Mouse (Mus musculus): ENCODE measurements around the gene Sirt3. TPM values are rescaled to one million over a fixed set of nuclear protein-coding genes. Genes with fewer than 3 reads are reported as not detected.

Gene Sirt3
- 10 to 100 TPM; 10.8 to 12.7 TPM for total RNA-seq (2023)

GRCm38 (mm10) chr7:140881696-140882468 is at the start of gene Sirt3, which contains the start of gene Psmd13:
TSS of gene Sirt3 (minus strand) at chr7:140882309.
TSS of gene Psmd13 (plus strand) at chr7:140881968.

GRCm38 (mm10) chr7:140920418-140921029 is 38.4 kb upstream of the Sirt3 start, which contains the start of gene Nlrp6:
TSS of gene Nlrp6 (plus strand) at chr7:140920902.

GRCm38 (mm10) chr7:140900220-140900619 is 18.1 kb upstream of the Sirt3 start, which contains the start of gene Cox8b:
TSS of gene Cox8b (minus strand) at chr7:140900446.

GRCm38 (mm10) chr7:140857550-140858505 is 24.3 kb downstream of the Sirt3 start, which contains the start of gene Bet1l:
TSS of gene Bet1l (minus strand) at chr7:140857577.

GRCm38 (mm10) chr7:140856785-140857549 is 25.1 kb downstream of the Sirt3 start, which contains the start of gene Ric8a:
TSS of gene Ric8a (plus strand) at chr7:140856957.

GRCm38 (mm10) chr7:140855860-140856784 is 26.0 kb downstream of the Sirt3 start, which contains the start of gene Gm45785:
TSS of gene Gm45785 (minus strand) at chr7:140856331.

GRCm38 (mm10) chr7:140847755-140848580 is 34.1 kb downstream of the Sirt3 start, which contains the start of gene Odf3:
TSS of gene Odf3 (plus strand) at chr7:140847805.

GRCm38 (mm10) chr7:140844905-140845665 is 37.0 kb downstream of the Sirt3 start, which contains the start of gene Scgb1c1:
TSS of gene Scgb1c1 (plus strand) at chr7:140845547.

GRCm38 (mm10) chr7:140834968-140835757 is 46.9 kb downstream of the Sirt3 start, which contains the start of gene Urah:
TSS of gene Urah (plus strand) at chr7:140835018.

GRCm38 (mm10) chr7:140821653-140822329 is 60.3 kb downstream of the Sirt3 start, which contains the start of gene Zfp941:
TSS of gene Zfp941 (minus strand) at chr7:140822178.

Other genes with a start within 250 kb of the Sirt3 start
- gene Olfr53, start 235.9 kb downstream of the Sirt3 start, total RNA-seq (2023), result not detected
- not detected for gene Olfr539, start 222.4 kb downstream of the Sirt3 start, total RNA-seq (2023)
- gene Olfr45, start 200.4 kb downstream of the Sirt3 start, total RNA-seq (2023), result not detected
- gene Olfr541, start 185.0 kb downstream of the Sirt3 start, total RNA-seq (2023), result not detected
- not detected for gene Cyp2e1, start 118.6 kb downstream of the Sirt3 start, total RNA-seq (2023)
- gene Syce1, start 94.5 kb downstream of the Sirt3 start, total RNA-seq (2023), result not detected
- gene Zfp941, start 60.1 kb downstream of the Sirt3 start, total RNA-seq (2023), result under 1 TPM in 1 of 2 experiments, not detected in 1; 0.15 TPM
- not detected for gene Urah, start 47.3 kb downstream of the Sirt3 start, total RNA-seq (2023)
- not detected for gene Scgb1c1, start 36.8 kb downstream of the Sirt3 start, total RNA-seq (2023)
- gene Odf3, start 34.5 kb downstream of the Sirt3 start, total RNA-seq (2023), result not detected
- not detected for gene Gm45785, start 26.0 kb downstream of the Sirt3 start, total RNA-seq (2023)
- gene Ric8a, start 25.4 kb downstream of the Sirt3 start, total RNA-seq (2023), result 100 to 1,000 TPM; 112 to 126 TPM
- 10 to 100 TPM; 22.5 to 22.8 TPM for gene Bet1l, start 24.7 kb downstream of the Sirt3 start, total RNA-seq (2023)
- 10 to 100 TPM; 79.6 to 82.9 TPM for gene Psmd13, start 341 bp downstream of the Sirt3 start, total RNA-seq (2023)
- not detected for gene Cox8b, start 18.1 kb upstream of the Sirt3 start, total RNA-seq (2023)
- not detected for gene Nlrp6, start 38.6 kb upstream of the Sirt3 start, total RNA-seq (2023)
- gene Pgghg, start 59.1 kb upstream of the Sirt3 start, total RNA-seq (2023), result 10 to 100 TPM; 20.9 to 22.3 TPM
- not detected for gene Ifitm5, start 68.0 kb upstream of the Sirt3 start, total RNA-seq (2023)
- gene Gm45717, start 73.6 kb upstream of the Sirt3 start, total RNA-seq (2023), result not detected
- gene Ifitm2, start 73.7 kb upstream of the Sirt3 start, total RNA-seq (2023), result 10 to 100 TPM; 14.7 to 16.9 TPM
- gene Ifitm1, start 84.9 kb upstream of the Sirt3 start, total RNA-seq (2023), result 1 to 10 TPM in 1 of 2 experiments, not detected in 1; 1.1 TPM
- gene Ifitm3, start 128.5 kb upstream of the Sirt3 start, total RNA-seq (2023), result 1 to 10 TPM; 2.1 to 4.4 TPM
- not detected for gene Ifitm6, start 135.6 kb upstream of the Sirt3 start, total RNA-seq (2023)
- gene Gm17387, start 146.8 kb upstream of the Sirt3 start, total RNA-seq (2023), result not detected
- not detected for gene B4galnt4, start 178.8 kb upstream of the Sirt3 start, total RNA-seq (2023)
- gene Pkp3, start 195.9 kb upstream of the Sirt3 start, total RNA-seq (2023), result 10 to 100 TPM; 27.8 to 32.3 TPM
- gene Sigirr, start 218.3 kb upstream of the Sirt3 start, total RNA-seq (2023), result 10 to 100 TPM; 44.7 to 51.9 TPM
- not detected for gene Ano9, start 235.5 kb upstream of the Sirt3 start, total RNA-seq (2023)
- 1 to 10 TPM; 9.0 to 9.8 TPM for gene Ptdss2, start 240.1 kb upstream of the Sirt3 start, total RNA-seq (2023)

Measured in B cell, adult 67 days (primary cell).